Mouse (Mus musculus) heart, embryonic 11.5 days (tissue): Measurements from ENCODE around the gene Ndufaf3. TPM values are rescaled to one million over a fixed set of nuclear protein-coding genes. Genes with fewer than 3 reads are reported as not detected.
A peak's percentile ranks its signal among the peaks of the same experiment; 100 is the strongest.

Experiments
- ATAC-seq: fragments of 200-750 bp; cut with Nextera tagmentation; replicated peaks from 2 replicates; pipeline ENCODE4 v1.8.0; 2017; ENCODE audit warnings: moderate library complexity; ENCODE audit not compliant: insufficient number of reproducible peaks, low FRiP score, low TSS enrichment
- H3K27ac ChIP-seq: fragments of 300-500 bp; sonication (generic); 2 replicates; pipeline ENCODE4 v1.5.1; 2014; ENCODE audit warnings: mild to moderate bottlenecking, low read depth, low read length
- H3K27me3 ChIP-seq: fragments of 300-500 bp; sonication (generic); 2 replicates; pipeline ENCODE4 v1.6.1; 2014; ENCODE audit warnings: mild to moderate bottlenecking, low read length, mixed read lengths; ENCODE audit not compliant: control insufficient read depth, insufficient read depth
- H3K36me3 ChIP-seq: fragments of 300-500 bp; sonication (generic); 2 replicates; pipeline ENCODE4 v1.6.1; 2014; ENCODE audit warnings: mild to moderate bottlenecking, low read length, moderate library complexity, mixed read lengths; ENCODE audit not compliant: control insufficient read depth, insufficient read depth
- H3K4me1 ChIP-seq: fragments of 300-500 bp; sonication (generic); 2 replicates; pipeline ENCODE4 v1.6.1; 2014; ENCODE audit warnings: low read length; ENCODE audit not compliant: control insufficient read depth, insufficient read depth
- H3K4me2 ChIP-seq: fragments of 300-500 bp; sonication (generic); 2 replicates; pipeline ENCODE4 v1.6.1; 2014; ENCODE audit warnings: mild to moderate bottlenecking, moderate library complexity
- H3K4me3 ChIP-seq: fragments of 300-500 bp; sonication (generic); 2 replicates; pipeline ENCODE4 v1.5.1; 2014; ENCODE audit warnings: low read depth, low read length
- H3K9ac ChIP-seq: fragments of 300-500 bp; sonication (generic); 2 replicates; pipeline ENCODE4 v1.6.1; 2014; ENCODE audit warnings: mild to moderate bottlenecking, low read depth, low read length, moderate library complexity
- H3K9me3 ChIP-seq: fragments of 300-500 bp; sonication (generic); replicated peaks from 2 replicates; pipeline ENCODE4 v1.6.1; 2016; ENCODE audit warnings: low read length; ENCODE audit not compliant: control insufficient read depth
- WGBS: fragments of 180-500 bp; shearing (Covaris S2); extraction: QIAGEN DNeasy Blood & Tissue Kit; methylation state at CpG from one replicate; pipeline ENCODE4 v1.1.7; 2014; ENCODE audit not compliant: insufficient replicate concordance; 5-methylcytosine and 5-hydroxymethylcytosine counted together
- polyA plus RNA-seq: library from polyadenylated mRNA; unstranded; fragments of >200 nt; fragmentation: Nextera tagmentation; extraction: Ambion mirVana; gene quantifications from 2 replicates; pipeline ENCODE4 v1.2.1, GENCODE M21; 2014

Ndufaf3 gene
- polyA plus RNA-seq, 1 experiment from 2014 or later, result 58.9 TPM

DNA sequence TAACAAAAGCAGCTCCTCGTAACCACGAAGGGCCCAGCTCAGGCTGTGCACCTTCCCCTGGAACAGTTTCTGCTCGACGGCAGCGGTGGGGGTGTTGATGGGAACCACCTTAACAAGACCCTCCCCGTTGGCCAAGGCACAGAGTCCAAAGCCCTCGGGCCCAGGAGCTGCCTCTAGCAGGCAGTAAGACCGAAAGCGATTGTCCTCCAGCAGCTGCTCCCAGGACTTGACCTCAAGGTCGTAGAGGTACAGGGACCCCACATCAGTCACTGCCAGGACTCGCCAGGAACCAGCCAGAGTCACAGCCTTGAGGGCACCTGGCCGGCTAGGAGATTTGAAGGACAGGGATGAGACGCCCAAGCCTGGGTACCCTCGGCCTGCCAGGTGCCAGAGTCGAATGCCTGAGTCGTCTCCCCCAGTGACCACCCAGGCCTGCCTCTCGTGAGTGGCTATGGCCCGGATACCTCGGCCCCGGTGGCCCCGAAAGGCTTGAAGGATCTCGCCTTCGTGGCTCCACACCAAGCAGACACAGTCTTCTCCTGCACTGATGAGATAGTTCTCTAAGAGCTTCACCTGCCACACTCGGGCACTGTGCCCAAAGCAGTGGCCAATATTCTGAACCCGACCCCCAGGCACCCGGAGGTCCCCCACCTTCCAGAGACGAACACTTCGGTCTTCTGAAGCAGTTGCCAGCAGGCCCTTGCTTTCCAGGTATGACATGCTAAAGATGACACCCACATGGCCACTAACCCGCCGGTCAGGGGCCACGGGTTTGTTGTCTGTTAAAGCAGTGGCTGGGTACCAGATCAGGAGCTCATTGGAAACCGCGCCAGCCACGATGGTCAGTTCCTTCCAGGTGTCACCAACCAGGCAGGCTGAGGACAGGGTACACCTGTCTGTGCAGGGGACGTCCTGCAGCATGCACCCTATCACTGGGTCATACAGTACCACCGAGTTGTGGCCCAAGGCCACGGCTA is 8.4 kb upstream of the Ndufaf3 start:
- Histone ChIP-seq H3K27ac (no peak overlapping the region), H3K27me3 (no peaks in the 10 kb centered on the region), H3K36me3 (peaks cover 23% of the 10 kb centered on the region), H3K4me2 (no peak overlapping the region), H3K4me3 (no peak overlapping the region), H3K9me3 (no peaks in the 10 kb centered on the region), H3K9ac (0 out of 2 replicates have a peak overlapping the region, but pooled peaks have one; percentile 22), H3K4me1 (peaks cover 32% of the 10 kb centered on the region)
- ATAC-seq, result no peak
- 83% methylated on average over 37 of the region's 37 CpGs for WGBS

DNA sequence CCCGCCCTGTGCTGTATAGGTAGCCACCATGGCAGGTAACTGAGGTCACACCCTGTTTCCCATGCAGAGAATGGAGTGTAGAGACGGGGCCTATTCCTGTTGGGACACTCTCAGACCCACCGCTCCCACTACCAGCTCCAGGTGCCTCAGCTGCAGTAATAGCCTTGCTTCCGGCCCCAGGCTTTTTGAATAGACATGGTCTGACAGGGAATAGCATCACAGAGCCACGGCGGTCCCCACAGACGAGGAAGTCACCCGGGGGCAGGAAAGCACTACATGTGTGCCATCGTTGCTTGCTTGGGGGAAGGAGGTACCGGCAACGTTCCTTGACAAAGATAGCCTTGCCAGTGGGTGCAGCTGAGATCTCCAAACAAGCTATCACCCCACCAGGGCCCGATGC is 7.7 kb upstream of the Ndufaf3 start:
- WGBS, result 89% methylated on average over 12 of the region's 12 CpGs

GRCm38 (mm10) chr9:108573774-108574690 is 6.8 kb upstream of the Ndufaf3 start:
- ATAC-seq, result no peak
- Histone ChIP-seq H3K9ac (no peak overlapping the region), H3K36me3 (peaks cover 23% of the 10 kb centered on the region), H3K9me3 (no peaks in the 10 kb centered on the region), H3K4me1 (peaks cover 26% of the 10 kb centered on the region), H3K4me3 (no peak overlapping the region; the same call in 1 of the 2 replicates), H3K4me2 (no peak overlapping the region), H3K27me3 (no peaks in the 10 kb centered on the region), H3K27ac (no peak overlapping the region)
- 47% methylated on average over 26 of the region's 26 CpGs for WGBS

More for the DNA sequence above, 7.7 kb upstream of the Ndufaf3 start:
- peaks cover 23% of the 10 kb centered on the region for H3K36me3 ChIP-seq
- H3K4me3 ChIP-seq, result no peak overlapping the region
- peaks cover 32% of the 10 kb centered on the region for H3K4me1 ChIP-seq
- no peak overlapping the region for H3K4me2 ChIP-seq
- H3K9me3 ChIP-seq, result no peaks in the 10 kb centered on the region
- ATAC-seq, result no peak
- H3K27me3 ChIP-seq, result no peaks in the 10 kb centered on the region
- H3K27ac ChIP-seq, result no peak overlapping the region
- H3K9ac ChIP-seq, result 0 out of 2 replicates have a peak overlapping the region, but pooled peaks have one; percentile 22

- no peak overlapping the region for H3K4me2 ChIP-seq
- H3K36me3 ChIP-seq, result peaks cover 23% of the 10 kb centered on the region
- H3K9me3 ChIP-seq, result no peaks in the 10 kb centered on the region
- ATAC-seq, result no peak
- 84% methylated on average over 10 of the region's 10 CpGs for WGBS
- H3K27ac ChIP-seq, result no peak overlapping the region
- no peaks in the 10 kb centered on the region for H3K27me3 ChIP-seq
- H3K9ac ChIP-seq, result no peak overlapping the region
- no peak overlapping the region for H3K4me3 ChIP-seq
- peaks cover 33% of the 10 kb centered on the region for H3K4me1 ChIP-seq
These were observed 5.1 kb upstream of the Ndufaf3 start for GRCm38 (mm10) chr9:108572321-108572720.

- Histone ChIP-seq H3K4me2 (no peak overlapping the region), H3K9ac (no peak overlapping the region), H3K27me3 (no peaks in the 10 kb centered on the region), H3K36me3 (peaks cover 23% of the 10 kb centered on the region), H3K4me3 (no peak overlapping the region), H3K9me3 (no peaks in the 10 kb centered on the region), H3K4me1 (peaks cover 25% of the 10 kb centered on the region), H3K27ac (no peak overlapping the region)
- no peak for ATAC-seq
- 97% methylated on average over 16 of the region's 16 CpGs for WGBS
These were observed 4.3 kb upstream of the Ndufaf3 start for GRCm38 (mm10) chr9:108571401-108571973.

DNA sequence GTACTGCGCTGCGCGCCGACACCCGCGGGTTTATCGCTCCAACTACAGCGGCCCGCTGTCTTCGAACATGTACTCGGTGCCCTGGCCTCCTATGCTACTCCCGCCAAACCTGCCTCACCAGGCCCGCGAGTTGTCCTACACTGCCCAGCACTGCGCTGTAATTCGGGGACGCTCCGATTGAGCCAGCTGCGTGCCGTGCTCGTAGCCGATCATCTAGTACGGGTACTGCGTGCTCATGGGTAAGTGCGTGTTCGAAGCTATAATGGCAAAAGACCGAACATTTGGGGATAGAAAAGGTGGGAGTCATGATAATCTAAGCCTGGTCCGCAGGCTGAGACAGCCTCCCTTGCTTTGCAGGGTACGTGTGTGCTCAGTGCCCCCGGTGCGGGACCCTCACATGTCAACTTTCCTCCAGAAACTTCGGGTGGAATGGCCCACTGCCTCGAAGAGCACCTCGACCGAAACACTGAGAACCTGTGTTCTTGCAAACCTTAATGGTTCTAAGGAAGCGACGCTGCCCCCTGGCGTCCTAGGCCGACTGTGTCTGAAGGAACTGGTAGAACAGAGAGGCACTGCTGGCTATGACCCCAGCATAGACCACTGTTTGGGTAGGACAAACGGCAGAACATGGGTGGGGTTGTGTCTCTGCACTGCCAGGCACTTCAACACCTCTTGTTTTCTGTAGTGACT is 3.1 kb upstream of the Ndufaf3 start:
- peak; percentile 19 for ATAC-seq
- H3K36me3 ChIP-seq, result peaks cover 22% of the 10 kb centered on the region
- H3K9me3 ChIP-seq, result no peaks in the 10 kb centered on the region
- H3K4me2 ChIP-seq, result peak overlapping the region; percentile 89
- H3K27ac ChIP-seq, result peak overlapping the region; percentile 47
- 1% methylated on average over 40 of the region's 40 CpGs for WGBS
- no peaks in the 10 kb centered on the region for H3K27me3 ChIP-seq
- H3K4me1 ChIP-seq, result peaks cover 28% of the 10 kb centered on the region
- H3K4me3 ChIP-seq, result peak overlapping the region; percentile 64
- peak overlapping the region; percentile 60 for H3K9ac ChIP-seq

- peak within 1 kb of the TSS; percentile 47 for H3K27ac ChIP-seq
These were observed 2.4 kb upstream of the Ndufaf3 start, which contains the start of gene Dalrd3 for GRCm38 (mm10) chr9:108569381-108570206. Gene Dalrd3 (plus strand): TSS chr9:108569886.

More at GRCm38 (mm10) chr9:108569381-108570206, 2.4 kb upstream of the Ndufaf3 start, which contains the start of gene Dalrd3:
- H3K36me3 ChIP-seq, result peaks cover 22% of the 10 kb centered on the region
- peak within 1 kb of the TSS; percentile 64 for H3K4me3 ChIP-seq
- peak within 1 kb of the TSS; percentile 60 for H3K9ac ChIP-seq
- H3K9me3 ChIP-seq, result no peaks in the 10 kb centered on the region
- no peaks in the 10 kb centered on the region for H3K27me3 ChIP-seq
- 5% methylated on average over 41 of the region's 42 CpGs for WGBS
- peaks cover 28% of the 10 kb centered on the region for H3K4me1 ChIP-seq
- ATAC-seq, result peak; percentile 65
- H3K4me2 ChIP-seq, result peak within 1 kb of the TSS; percentile 97
